Mouse (Mus musculus): ENCODE results near the gene Pla2g3. TPM values are rescaled to one million over a fixed set of nuclear protein-coding genes. Genes with fewer than 3 reads are reported as not detected.

The Pla2g3 gene
- total and polyA plus RNA-seq, 3 experiments, result not detected

GRCm38 (mm10) chr11:3517846-3518732, 30.0 kb downstream of the Pla2g3 start:
- H3K79me2 ChIP-seq (replicated peaks; ENCODE audit: control insufficient read depth, extremely low read depth, insufficient read depth, poor library complexity, severe bottlenecking), result no peaks in the 10 kb centered on the region
- in situ Hi-C loops (cut with MboI; ENCODE audit: low pct_ligation_motif_present, low pct_unique_long_range_greater_than_20kb, low sequenced_read_pairs) (no loop called here), dilution Hi-C loops (cut with MboI; ENCODE audit: extremely low pct_ligation_motif_present, extremely low pct_unique_long_range_greater_than_20kb, low sequenced_read_pairs) (no loop called here)
- no peak overlapping the region for H3K4me2 ChIP-seq (ENCODE audit: insufficient read depth, low read depth, poor library complexity, severe bottlenecking)
- no peak overlapping the region for H3K9ac ChIP-seq (ENCODE audit: insufficient read depth, low read depth)
- peaks cover 5% of the 10 kb centered on the region for H3K27me3 ChIP-seq (replicated peaks)
- no peak overlapping the region for H3K27ac ChIP-seq (ENCODE audit: insufficient read depth, low read depth)
- peaks cover 0 to 6% of the 10 kb centered on the region in 2 experiments; a peak in 1 of 4 replicates for H3K4me1 ChIP-seq (ENCODE audit: control insufficient read depth in 1 of 2, insufficient read depth in 2 of 2)
- no peak for DNase-seq (ENCODE audit: extremely low read depth)
- H3K4me3 ChIP-seq (replicated peaks in 1 of 3; ENCODE audit: low read depth in 2 of 3, low read length in 2 of 3, poor library complexity in 1 of 3), result no peak overlapping the region
- H3K36me3 ChIP-seq (replicated peaks in 1 of 2; ENCODE audit: control insufficient read depth in 1 of 2, insufficient read depth in 1 of 2, low read length in 1 of 2), result peaks cover 0 to 16% of the 10 kb centered on the region in 2 experiments
- no peaks in the 10 kb centered on the region for H3K9me3 ChIP-seq (replicated peaks; ENCODE audit: low read length)
- TF ChIP-seq EP300 (IDR thresholded peaks at IDR 0.05; ENCODE audit: low read length) (no peak), RAD21 (IDR thresholded peaks at IDR 0.05; ENCODE audit: low read depth, low read length) (no peak), ELF1 (IDR thresholded peaks at IDR 0.05; ENCODE audit: low read depth, low read length) (no peak), ZMIZ1 (IDR thresholded peaks at IDR 0.05; ENCODE audit: low read depth, low read length) (no peak), SIN3A (IDR thresholded peaks at IDR 0.05; ENCODE audit: low read length) (no peak), ZC3H11A (IDR thresholded peaks at IDR 0.05; ENCODE audit: low read depth, low read length) (no peak), IRF4 (IDR thresholded peaks at IDR 0.05; ENCODE audit: low read depth, low read length) (no peak), ETS1 (conservative IDR thresholded peaks at IDR 0.05; ENCODE audit: low read depth, low read length) (no peak), PAX5 (IDR thresholded peaks at IDR 0.05; ENCODE audit: low read length) (no peak), JUN (IDR thresholded peaks at IDR 0.05; ENCODE audit: insufficient read depth, low read depth, low read length) (no peak), CHD1 (IDR thresholded peaks at IDR 0.05; ENCODE audit: low read depth, low read length) (no peak), MYC (IDR thresholded peaks at IDR 0.05; ENCODE audit: low read depth, low read length) (no peak), GABPA (IDR thresholded peaks at IDR 0.05; ENCODE audit: insufficient replicate concordance, low read depth, low read length) (no peak), KAT2A (IDR thresholded peaks at IDR 0.05; ENCODE audit: insufficient replicate concordance, low read length) (no peak), MAZ (IDR thresholded peaks at IDR 0.05; ENCODE audit: low read depth, low read length) (no peak), MAFK (IDR thresholded peaks at IDR 0.05; ENCODE audit: insufficient replicate concordance, low read length) (no peak), HCFC1 (IDR thresholded peaks at IDR 0.05; ENCODE audit: low read depth, low read length) (no peak), E2F4 (IDR thresholded peaks at IDR 0.05; ENCODE audit: insufficient replicate concordance, low read depth, low read length) (no peak)
